In genomic region chr6:15120916-15121315, GRCm38 (mm10) we compare ENCODE assay signal across 14 mouse cellular contexts.
DNase-seq lines count a peak whose midpoint lies in the region; ATAC-seq lines count a peak whose summit lies in the region.
"Had no signal": no experiment of that assay in that cellular context is flagged by ENCODE, and none has a peak within 500 bp of the region (broad histone marks: within the 10 kb centered on the region; RNA-seq: fewer than 3 reads in every experiment).

No protein-coding gene starts in this region.

- H3K4me3 ChIP-seq in midbrain, embryonic 11.5 days (ENCODE audit: low read depth, low read length): no peak overlapping the region
- H3K4me3 ChIP-seq in midbrain, embryonic 10.5 days: no peak overlapping the region
- no peak overlapping the region for H3K4me3 ChIP-seq in midbrain, embryonic 14.5 days (replicated peaks; ENCODE audit: low read depth, low read length)
- H3K4me3 ChIP-seq: embryonic facial prominence, embryonic 12.5 days; heart, embryonic 12.5 days; liver, embryonic 13.5 days had no signal

- no peaks in the 10 kb centered on the region for H3K27me3 ChIP-seq in midbrain, embryonic 11.5 days (ENCODE audit: control insufficient read depth, insufficient read depth, low read length)
- H3K27me3 ChIP-seq in midbrain, embryonic 10.5 days (ENCODE audit: low read depth, poor library complexity, severe bottlenecking): no peaks in the 10 kb centered on the region
- H3K27me3 ChIP-seq in midbrain, embryonic 14.5 days (ENCODE audit: control insufficient read depth, insufficient read depth, low read length): no peaks in the 10 kb centered on the region
- H3K27me3 ChIP-seq: embryonic facial prominence, embryonic 12.5 days; heart, embryonic 12.5 days; liver, embryonic 13.5 days had no signal

- WGBS in midbrain, embryonic 11.5 days: 70% methylated on average over 5 of the region's 5 CpGs
- 64% methylated on average over 5 of the region's 5 CpGs for WGBS in midbrain, embryonic 10.5 days
- WGBS in midbrain, embryonic 14.5 days: 52% methylated on average over 5 of the region's 5 CpGs

- H3K4me1 ChIP-seq in midbrain, embryonic 11.5 days (ENCODE audit: control insufficient read depth, insufficient read depth, low read length): no peaks in the 10 kb centered on the region
- no peaks in the 10 kb centered on the region for H3K4me1 ChIP-seq in midbrain, embryonic 10.5 days
- H3K4me1 ChIP-seq in midbrain, embryonic 14.5 days (ENCODE audit: control insufficient read depth, insufficient read depth, low read length): no peaks in the 10 kb centered on the region
- H3K4me1 ChIP-seq: embryonic facial prominence, embryonic 12.5 days; heart, embryonic 12.5 days; liver, embryonic 13.5 days had no signal

- no peak overlapping the region for H3K4me2 ChIP-seq in midbrain, embryonic 11.5 days
- no peak overlapping the region for H3K4me2 ChIP-seq in midbrain, embryonic 14.5 days (ENCODE audit: low read length)
- H3K4me2 ChIP-seq: embryonic facial prominence, embryonic 12.5 days; heart, embryonic 12.5 days; liver, embryonic 13.5 days had no signal

- H3K9ac ChIP-seq in midbrain, embryonic 11.5 days (ENCODE audit: low read length): no peak overlapping the region
- no peak overlapping the region for H3K9ac ChIP-seq in midbrain, embryonic 14.5 days (replicated peaks; ENCODE audit: low read length)
- H3K9ac ChIP-seq: embryonic facial prominence, embryonic 12.5 days; heart, embryonic 12.5 days; liver, embryonic 13.5 days had no signal

- peak; percentile 37 for DNase-seq in embryo, embryonic 10 days (ENCODE audit: low spot score)
- DNase-seq in embryo, embryonic 9.5 days (ENCODE audit: extremely low spot score): no peak
- DNase-seq in midbrain, embryonic 11.5 days (ENCODE audit: low spot score, missing footprints): no peak
- no peak for DNase-seq in midbrain, embryonic 10.5 days (ENCODE audit: low spot score)
- DNase-seq in midbrain, embryonic 14.5 days: peak; percentile 76
- no peak for DNase-seq in thymus, postnatal 14 days
- DNase-seq in adrenal gland, adult 2 months: no peak
- DNase-seq in kidney, postnatal 36 days: no peak
- DNase-seq: cerebellum, adult 2 months; liver, embryonic 13.5 days; right cerebral cortex, postnatal 25 days had no signal

- H3K36me3 ChIP-seq in midbrain, embryonic 11.5 days (ENCODE audit: control insufficient read depth, insufficient read depth, low read length): no peaks in the 10 kb centered on the region
- no peaks in the 10 kb centered on the region for H3K36me3 ChIP-seq in midbrain, embryonic 10.5 days
- H3K36me3 ChIP-seq in midbrain, embryonic 14.5 days (ENCODE audit: control insufficient read depth, insufficient read depth, low read length): no peaks in the 10 kb centered on the region
- H3K36me3 ChIP-seq: embryonic facial prominence, embryonic 12.5 days; heart, embryonic 12.5 days; liver, embryonic 13.5 days had no signal

- H3K9me3 ChIP-seq in midbrain, embryonic 11.5 days (ENCODE audit: control insufficient read depth, low read length): no peaks in the 10 kb centered on the region
- no peaks in the 10 kb centered on the region for H3K9me3 ChIP-seq in midbrain, embryonic 10.5 days (replicated peaks)
- H3K9me3 ChIP-seq in midbrain, embryonic 14.5 days (ENCODE audit: control insufficient read depth, low read length): no peaks in the 10 kb centered on the region
- H3K9me3 ChIP-seq: embryonic facial prominence, embryonic 12.5 days; heart, embryonic 12.5 days; liver, embryonic 13.5 days had no signal

- H3K27ac ChIP-seq in midbrain, embryonic 11.5 days (ENCODE audit: low read depth, low read length): no peak overlapping the region
- H3K27ac ChIP-seq in midbrain, embryonic 10.5 days (replicated peaks): no peak overlapping the region
- no peak overlapping the region for H3K27ac ChIP-seq in midbrain, embryonic 14.5 days (replicated peaks; ENCODE audit: low read depth, low read length)
- H3K27ac ChIP-seq: embryonic facial prominence, embryonic 12.5 days; liver, embryonic 13.5 days; macrophage had no signal

- peak; percentile 64; the same call in 1 of the 2 replicates for ATAC-seq in midbrain, embryonic 11.5 days (ENCODE audit: low FRiP score)
- peak; percentile 71; the same call in 1 of the 2 replicates for ATAC-seq in midbrain, embryonic 14.5 days (ENCODE audit: low FRiP score, low TSS enrichment)

Comparison
In these comparisons a context has a peak if more than half of its experiments do, and no peak if none do; other contexts are left out.
1. DNase-seq: peak in embryo, embryonic 10 days (single experiment) and midbrain, embryonic 14.5 days (single experiment); none in embryo, embryonic 9.5 days (single experiment), midbrain, embryonic 11.5 days (single experiment), midbrain, embryonic 10.5 days (single experiment), thymus, postnatal 14 days (single experiment), adrenal gland, adult 2 months (single experiment) and kidney, postnatal 36 days (0 of 2).